Mouse (Mus musculus) lung, adult 2 months (tissue): ENCODE data around the gene Efnb3.

Source experiments
- CTCF ChIP-seq: fragments of 200-500 bp; IDR thresholded peaks from 2 replicates; pipeline ENCODE4 v1.5.1; 2011; ENCODE audit warnings: mild to moderate bottlenecking, low read length, control low read depth; ENCODE audit not compliant: insufficient read depth
- POLR2A ChIP-seq: fragments of 200-500 bp; IDR thresholded peaks from 2 replicates; pipeline ENCODE4 v1.6.1; 2011; ENCODE audit warnings: low read depth, mild to moderate bottlenecking, control low read depth, low read length, borderline replicate concordance; ENCODE audit errors: extremely low read depth

- TF ChIP-seq POLR2A (no peak), CTCF (no peak)
Measured at GRCm38 (mm10) chr11:69557381-69557958, 2.5 kb downstream of the Efnb3 start.
